Mouse (Mus musculus): ENCODE results near the gene Unc13c. TPM values are rescaled to one million over a fixed set of nuclear protein-coding genes. Genes with fewer than 3 reads are reported as not detected.

Unc13c gene
- polyA plus RNA-seq (2014; fragmentation: Nextera tagmentation; extraction: Ambion mirVana) = 0.73 and 0.77 TPM in 2 replicates

- peak within 1 kb of the TSS; percentile 41 for H3K9ac ChIP-seq (ENCODE audit: low read depth, low read length)
- WGBS = 4% methylated on average over 17 of the region's 17 CpGs
- 0 out of 2 replicates have a peak, but pooled peaks cover 6% of the 10 kb centered on the region for H3K4me1 ChIP-seq (ENCODE audit: control insufficient read depth, insufficient read depth, low read length)
- no peak within 1 kb of the TSS; the same call in 1 of the 2 replicates for H3K27ac ChIP-seq (replicated peaks; ENCODE audit: low read depth, low read length)
- ATAC-seq (ENCODE audit: low read depth) = peak; percentile 69
- no peaks in the 10 kb centered on the region for H3K9me3 ChIP-seq (ENCODE audit: control insufficient read depth, low read length)
- DNase-seq (ENCODE audit: low spot score) = peak; percentile 68
- H3K4me2 ChIP-seq (ENCODE audit: low read depth, low read length) = peak within 1 kb of the TSS; percentile 57
- peak within 1 kb of the TSS; percentile 32 for H3K4me3 ChIP-seq (ENCODE audit: low read depth, low read length)
- peaks cover 3% of the 10 kb centered on the region; the same call in 1 of the 2 replicates for H3K27me3 ChIP-seq (replicated peaks; ENCODE audit: control insufficient read depth, insufficient read depth, low read length)
- no peaks in the 10 kb centered on the region for H3K36me3 ChIP-seq (ENCODE audit: control insufficient read depth, insufficient read depth, low read length)
Observed at GRCm38 (mm10) chr9:73968641-73969121, at the start of gene Unc13c. TSS of gene Unc13c (minus strand) at chr9:73968966.

- WGBS = 73% methylated on average over 7 of the region's 7 CpGs
- Histone ChIP-seq H3K4me1 (ENCODE audit: control insufficient read depth, insufficient read depth, low read length) (no peaks in the 10 kb centered on the region), H3K27me3 (replicated peaks; ENCODE audit: control insufficient read depth, insufficient read depth, low read length) (no peaks in the 10 kb centered on the region), H3K4me2 (ENCODE audit: low read depth, low read length) (no peak overlapping the region), H3K27ac (replicated peaks; ENCODE audit: low read depth, low read length) (no peak overlapping the region), H3K9me3 (ENCODE audit: control insufficient read depth, low read length) (no peaks in the 10 kb centered on the region), H3K36me3 (ENCODE audit: control insufficient read depth, insufficient read depth, low read length) (no peaks in the 10 kb centered on the region), H3K9ac (ENCODE audit: low read depth, low read length) (no peak overlapping the region), H3K4me3 (ENCODE audit: low read depth, low read length) (no peak overlapping the region)
- DNase-seq (ENCODE audit: low spot score) (peak; percentile 36), ATAC-seq (ENCODE audit: low read depth) (peak; percentile 63; the same call in 1 of the 2 replicates)
Observed at GRCm38 (mm10) chr9:74007976-74008686, 39.4 kb upstream of the Unc13c start.

GRCm38 (mm10) chr9:74002388-74002990, 33.7 kb upstream of the Unc13c start:
- Histone ChIP-seq H3K36me3 (ENCODE audit: control insufficient read depth, insufficient read depth, low read length) (no peaks in the 10 kb centered on the region), H3K4me2 (ENCODE audit: low read depth, low read length) (no peak overlapping the region), H3K4me3 (ENCODE audit: low read depth, low read length) (no peak overlapping the region), H3K27ac (replicated peaks; ENCODE audit: low read depth, low read length) (no peak overlapping the region; the same call in 1 of the 2 replicates), H3K27me3 (replicated peaks; ENCODE audit: control insufficient read depth, insufficient read depth, low read length) (no peaks in the 10 kb centered on the region), H3K4me1 (ENCODE audit: control insufficient read depth, insufficient read depth, low read length) (peaks cover 5% of the 10 kb centered on the region; the same call in 1 of the 2 replicates), H3K9me3 (ENCODE audit: control insufficient read depth, low read length) (no peaks in the 10 kb centered on the region), H3K9ac (ENCODE audit: low read depth, low read length) (no peak overlapping the region)
- peak; percentile 65 for ATAC-seq (ENCODE audit: low read depth)
- WGBS = 17% methylated on average over 6 of the region's 6 CpGs
- peak; percentile 54 for DNase-seq (ENCODE audit: low spot score)

GRCm38 (mm10) chr9:73988096-73988495, 19.3 kb upstream of the Unc13c start:
- no peaks in the 10 kb centered on the region for H3K36me3 ChIP-seq (ENCODE audit: control insufficient read depth, insufficient read depth, low read length)
- H3K9me3 ChIP-seq (ENCODE audit: control insufficient read depth, low read length) = peaks cover 7% of the 10 kb centered on the region; the same call in 1 of the 2 replicates
- H3K4me1 ChIP-seq (ENCODE audit: control insufficient read depth, insufficient read depth, low read length) = no peaks in the 10 kb centered on the region
- no peak for ATAC-seq (ENCODE audit: low read depth)
- H3K4me2 ChIP-seq (ENCODE audit: low read depth, low read length) = no peak overlapping the region
- no peak overlapping the region for H3K4me3 ChIP-seq (ENCODE audit: low read depth, low read length)
- H3K27ac ChIP-seq (replicated peaks; ENCODE audit: low read depth, low read length) = no peak overlapping the region
- DNase-seq (ENCODE audit: low spot score) = no peak
- no peaks in the 10 kb centered on the region for H3K27me3 ChIP-seq (replicated peaks; ENCODE audit: control insufficient read depth, insufficient read depth, low read length)
- H3K9ac ChIP-seq (ENCODE audit: low read depth, low read length) = no peak overlapping the region

GRCm38 (mm10) chr9:73987236-73987635, 18.5 kb upstream of the Unc13c start:
- WGBS = 73% methylated on average over 2 of the region's 2 CpGs
- no peak for ATAC-seq (ENCODE audit: low read depth)
- DNase-seq (ENCODE audit: low spot score) = no peak
- Histone ChIP-seq H3K4me3 (ENCODE audit: low read depth, low read length) (no peak overlapping the region), H3K9me3 (ENCODE audit: control insufficient read depth, low read length) (peaks cover 7% of the 10 kb centered on the region; the same call in 1 of the 2 replicates), H3K4me1 (ENCODE audit: control insufficient read depth, insufficient read depth, low read length) (no peaks in the 10 kb centered on the region), H3K4me2 (ENCODE audit: low read depth, low read length) (no peak overlapping the region), H3K27me3 (replicated peaks; ENCODE audit: control insufficient read depth, insufficient read depth, low read length) (no peaks in the 10 kb centered on the region), H3K27ac (replicated peaks; ENCODE audit: low read depth, low read length) (no peak overlapping the region), H3K36me3 (ENCODE audit: control insufficient read depth, insufficient read depth, low read length) (no peaks in the 10 kb centered on the region), H3K9ac (ENCODE audit: low read depth, low read length) (no peak overlapping the region)

- no peak for ATAC-seq (ENCODE audit: low read depth)
- H3K4me3 ChIP-seq (ENCODE audit: low read depth, low read length) = no peak overlapping the region
- H3K4me2 ChIP-seq (ENCODE audit: low read depth, low read length) = no peak overlapping the region
- no peaks in the 10 kb centered on the region for H3K4me1 ChIP-seq (ENCODE audit: control insufficient read depth, insufficient read depth, low read length)
- no peak overlapping the region for H3K9ac ChIP-seq (ENCODE audit: low read depth, low read length)
- no peak overlapping the region for H3K27ac ChIP-seq (replicated peaks; ENCODE audit: low read depth, low read length)
- WGBS = 10% methylated on average over 6 of the region's 6 CpGs
- DNase-seq (ENCODE audit: low spot score) = peak; percentile 82
- no peaks in the 10 kb centered on the region for H3K9me3 ChIP-seq (ENCODE audit: control insufficient read depth, low read length)
- H3K27me3 ChIP-seq (replicated peaks; ENCODE audit: control insufficient read depth, insufficient read depth, low read length) = no peaks in the 10 kb centered on the region
- no peaks in the 10 kb centered on the region for H3K36me3 ChIP-seq (ENCODE audit: control insufficient read depth, insufficient read depth, low read length)
Observed at GRCm38 (mm10) chr9:73982597-73983344, 14.0 kb upstream of the Unc13c start.

GRCm38 (mm10) chr9:73972327-73972988, 3.7 kb upstream of the Unc13c start:
- H3K4me1 ChIP-seq (ENCODE audit: control insufficient read depth, insufficient read depth, low read length) = 0 out of 2 replicates have a peak, but pooled peaks cover 6% of the 10 kb centered on the region
- H3K4me3 ChIP-seq (ENCODE audit: low read depth, low read length) = no peak overlapping the region
- peak; percentile 9 for DNase-seq (ENCODE audit: low spot score)
- H3K4me2 ChIP-seq (ENCODE audit: low read depth, low read length) = no peak overlapping the region
- H3K27me3 ChIP-seq (replicated peaks; ENCODE audit: control insufficient read depth, insufficient read depth, low read length) = peaks cover 3% of the 10 kb centered on the region; the same call in 1 of the 2 replicates
- H3K9ac ChIP-seq (ENCODE audit: low read depth, low read length) = no peak overlapping the region
- no peak overlapping the region for H3K27ac ChIP-seq (replicated peaks; ENCODE audit: low read depth, low read length)
- no peaks in the 10 kb centered on the region for H3K9me3 ChIP-seq (ENCODE audit: control insufficient read depth, low read length)
- 67% methylated on average over 8 of the region's 8 CpGs for WGBS
- no peak for ATAC-seq (ENCODE audit: low read depth)
- H3K36me3 ChIP-seq (ENCODE audit: control insufficient read depth, insufficient read depth, low read length) = no peaks in the 10 kb centered on the region

- DNase-seq (ENCODE audit: low spot score) (peak; percentile 87), ATAC-seq (ENCODE audit: low read depth) (peak; percentile 89)
- Histone ChIP-seq H3K27ac (replicated peaks; ENCODE audit: low read depth, low read length) (no peak overlapping the region), H3K27me3 (replicated peaks; ENCODE audit: control insufficient read depth, insufficient read depth, low read length) (peaks cover 3% of the 10 kb centered on the region; the same call in 1 of the 2 replicates), H3K4me1 (ENCODE audit: control insufficient read depth, insufficient read depth, low read length) (0 out of 2 replicates have a peak, but pooled peaks cover 6% of the 10 kb centered on the region), H3K9ac (ENCODE audit: low read depth, low read length) (no peak overlapping the region), H3K4me2 (ENCODE audit: low read depth, low read length) (no peak overlapping the region), H3K36me3 (ENCODE audit: control insufficient read depth, insufficient read depth, low read length) (no peaks in the 10 kb centered on the region), H3K4me3 (ENCODE audit: low read depth, low read length) (no peak overlapping the region), H3K9me3 (ENCODE audit: control insufficient read depth, low read length) (no peaks in the 10 kb centered on the region)
- 25% methylated on average over 9 of the region's 9 CpGs for WGBS
Observed at GRCm38 (mm10) chr9:73970717-73971116, 2.0 kb upstream of the Unc13c start.

Data from embryonic facial prominence, embryonic 14.5 days (tissue).